Mouse (Mus musculus) testis, adult 10 weeks (tissue): ENCODE measurements around the gene 1700021F05Rik. TPM values are rescaled to one million over a fixed set of nuclear protein-coding genes. Genes with fewer than 3 reads are reported as not detected.

Source experiments
- polyA plus RNA-seq: library from polyadenylated mRNA; stranded (reverse); fragments of 350-450 nt; fragmentation: Illumina TruSeq; extraction: RNeasy Lipid Tissue Mini Kit (QIAGEN cat#74804); gene quantifications from one replicate; pipeline ENCODE4 v1.2.3, GENCODE M21; 2014; ENCODE audit warnings: low read depth, low replicate concordance

1700021F05Rik gene
- polyA plus RNA-seq, result 57.9 TPM

DNA sequence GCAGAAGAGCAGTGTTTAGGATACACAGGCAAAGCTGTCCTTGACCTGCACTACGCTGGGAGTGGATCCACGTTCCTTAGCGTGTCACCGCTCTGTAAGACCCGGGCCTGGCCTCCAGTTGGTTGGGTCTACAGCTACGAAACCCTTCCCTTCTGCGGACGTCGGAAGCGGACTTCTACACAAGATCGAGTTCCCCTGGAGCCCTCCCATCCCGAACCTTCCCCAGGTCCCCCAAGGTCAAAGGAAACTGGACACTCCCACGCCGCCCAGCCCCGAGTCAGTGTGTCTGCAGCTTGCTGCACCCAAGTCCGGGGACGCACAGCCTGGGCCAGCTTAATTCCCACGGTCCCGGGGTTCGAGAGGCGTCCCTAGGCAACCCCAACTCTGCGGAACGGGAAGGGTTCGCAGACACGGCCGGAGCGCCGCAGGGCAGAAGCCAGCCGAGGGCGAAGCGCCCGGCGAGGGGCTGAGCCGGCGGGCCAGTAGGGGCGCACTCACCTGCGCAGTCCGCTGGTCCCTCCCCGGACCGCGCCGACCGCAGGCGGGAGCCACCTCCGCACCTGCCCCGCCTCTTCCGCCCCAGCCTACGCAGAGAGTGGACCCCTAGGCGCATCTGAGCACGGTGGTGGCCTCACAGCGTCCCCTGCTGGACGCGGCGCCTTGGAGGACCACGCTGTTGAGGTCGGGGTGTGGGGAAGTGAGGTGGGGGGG is at the start of gene 1700021F05Rik:
Gene 1700021F05Rik (minus strand): TSS at position 553 of the 711 bp plus-strand sequence.

DNA sequence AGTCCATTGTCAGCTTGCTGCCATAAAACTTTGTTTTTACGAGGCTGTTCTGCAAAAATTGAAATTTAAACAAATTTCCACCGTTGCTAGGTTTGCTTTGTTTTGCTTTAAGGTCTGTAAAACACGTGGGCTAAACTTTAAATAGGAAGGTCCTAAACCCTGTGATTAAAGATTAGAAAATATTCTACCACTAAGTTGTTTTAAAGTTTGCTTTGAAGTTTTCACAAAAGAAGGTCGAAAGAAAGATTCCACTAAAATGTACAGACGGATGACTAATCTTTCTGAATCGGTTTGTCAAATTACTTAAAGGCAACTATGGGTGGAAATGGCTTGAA is 37.2 kb upstream of the 1700021F05Rik start, which contains the start of gene Cd24a:
Gene Cd24a (plus strand): TSS at position 288 of the 335 bp plus-strand sequence.

DNA sequence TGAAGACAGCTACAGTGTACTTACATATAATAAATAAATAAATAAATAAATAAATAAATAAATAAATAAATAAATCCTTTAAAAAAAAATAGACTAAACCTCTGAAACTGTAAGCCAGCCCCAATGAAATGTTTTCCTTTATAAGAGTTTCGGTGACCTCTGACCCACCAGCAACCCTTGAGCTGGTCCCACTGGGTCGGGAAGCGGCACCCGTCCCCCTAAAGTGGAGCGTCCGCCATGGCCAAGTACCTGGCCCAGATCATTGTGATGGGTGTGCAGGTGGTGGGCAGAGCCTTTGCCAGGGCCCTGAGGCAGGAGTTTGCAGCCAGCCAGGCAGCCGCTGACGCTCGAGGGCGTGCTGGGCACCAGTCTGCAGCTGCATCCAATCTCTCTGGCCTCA is 16.9 kb downstream of the 1700021F05Rik start, which contains the start of gene Gm9803:
Gene Gm9803 (plus strand): TSS at position 154 of the 400 bp plus-strand sequence.

GRCm38 (mm10) chr10:43478751-43479435 is 61.9 kb downstream of the 1700021F05Rik start, which contains the start of gene Bend3:
Gene Bend3 (plus strand): TSS chr10:43478831.

Other genes with a start within 250 kb of the 1700021F05Rik start
- 1.1 TPM for gene Bend3, start 62.2 kb downstream of the 1700021F05Rik start, polyA plus RNA-seq
- 7.7 TPM for gene Gm9803, start 16.9 kb downstream of the 1700021F05Rik start, polyA plus RNA-seq
- 15.3 TPM for gene Cd24a, start 37.3 kb upstream of the 1700021F05Rik start, polyA plus RNA-seq